Mouse (Mus musculus) stomach, postnatal 0 days (tissue): ENCODE data around the gene Slx1b. TPM values are rescaled to one million over a fixed set of nuclear protein-coding genes. Genes with fewer than 3 reads are reported as not detected.
A peak's percentile ranks its signal among the peaks of the same experiment; 100 is the strongest.
"Not testable (repeated sequence)": the region's sequence is repeated elsewhere in the genome, so short reads cannot be mapped to it uniquely, and the experiment has no call there.

ENCODE experiments used
- ATAC-seq: fragments of 200-750 bp; cut with Nextera tagmentation; 2 replicates; pipeline ENCODE4 v1.8.0; 2017; ENCODE audit not compliant: low FRiP score, low TSS enrichment
- DNase-seq: peaks from one replicate; pipeline ENCODE4 v3.0.0-alpha.2; 2016; ENCODE audit warnings: low spot score
- H3K27ac ChIP-seq: fragments of 300-500 bp; sonication (generic); replicated peaks from 2 replicates; pipeline ENCODE4 v1.5.1; 2014; ENCODE audit warnings: mild to moderate bottlenecking, control low read depth
- H3K27me3 ChIP-seq: fragments of 300-500 bp; sonication (generic); 2 replicates; pipeline ENCODE4 v1.6.1; 2014; ENCODE audit warnings: low read length; ENCODE audit not compliant: control insufficient read depth, insufficient read depth
- H3K36me3 ChIP-seq: fragments of 300-500 bp; sonication (generic); 2 replicates; pipeline ENCODE4 v1.6.1; 2014; ENCODE audit warnings: low read length, mixed read lengths; ENCODE audit not compliant: control insufficient read depth, insufficient read depth
- H3K4me1 ChIP-seq: fragments of 300-500 bp; sonication (generic); replicated peaks from 2 replicates; pipeline ENCODE4 v1.6.1; 2014; ENCODE audit warnings: antibody characterized with exemption; ENCODE audit not compliant: control insufficient read depth, insufficient read depth
- H3K4me2 ChIP-seq: fragments of 300-500 bp; sonication (generic); replicated peaks from 2 replicates; pipeline ENCODE4 v1.6.1; 2014; ENCODE audit warnings: low read depth, mild to moderate bottlenecking, control low read depth, moderate library complexity
- H3K4me3 ChIP-seq: fragments of 300-500 bp; sonication (generic); 2 replicates; pipeline ENCODE4 v1.5.1; 2014; ENCODE audit warnings: low read depth, low read length, control low read depth
- H3K9ac ChIP-seq: fragments of 300-500 bp; sonication (generic); 2 replicates; pipeline ENCODE4 v1.6.1; 2014; ENCODE audit warnings: mild to moderate bottlenecking, low read length, control low read depth, mixed read lengths
- H3K9me3 ChIP-seq: fragments of 300-500 bp; sonication (generic); 2 replicates; pipeline ENCODE4 v1.6.1; 2016; ENCODE audit warnings: low read length; ENCODE audit not compliant: control insufficient read depth
- CTCF ChIP-seq: IDR thresholded peaks from 2 replicates; pipeline ENCODE4 v1.5.1; 2016; ENCODE audit warnings: antibody characterized with exemption, low read depth, mild to moderate bottlenecking, moderate library complexity
- EP300 ChIP-seq: optimal IDR thresholded peaks from 2 replicates; pipeline ENCODE3; 2016; ENCODE audit warnings: antibody characterized with exemption
- whole genome bisulfite sequencing: fragments of 180-500 bp; shearing (Covaris S2); extraction: QIAGEN DNeasy Blood & Tissue Kit; methylation state at CpG from one replicate; pipeline ENCODE4 v1.1.7; 2014; 5-methylcytosine and 5-hydroxymethylcytosine counted together
- polyA plus RNA-seq: library from polyadenylated mRNA; unstranded; fragments of >200 nt; fragmentation: Nextera tagmentation; extraction: Ambion mirVana; gene quantifications from 2 replicates; pipeline ENCODE4 v1.2.1, GENCODE M21; 2015

Slx1b gene
- polyA plus RNA-seq, 1 experiment from 2014 or later = 6.2 TPM

GRCm38 (mm10) chr7:126736122-126736521, 40.5 kb upstream of the Slx1b start:
- no peaks in the 10 kb centered on the region for H3K4me1 ChIP-seq
- H3K4me2 ChIP-seq = no peak overlapping the region
- WGBS = 72% methylated on average over 8 of the region's 8 CpGs
- H3K4me3 ChIP-seq = no peak overlapping the region
- H3K9me3 ChIP-seq = no peaks in the 10 kb centered on the region
- no peaks in the 10 kb centered on the region for H3K36me3 ChIP-seq
- TF ChIP-seq EP300 (no peak), CTCF (no peak)
- H3K27ac ChIP-seq = no peak overlapping the region
- DNase-seq (no peak), ATAC-seq (no peak)
- H3K9ac ChIP-seq = no peak overlapping the region
- H3K27me3 ChIP-seq = no peaks in the 10 kb centered on the region

- not testable (repeated sequence) for H3K4me3 ChIP-seq, H3K4me2 ChIP-seq, H3K27me3 ChIP-seq, H3K27ac ChIP-seq, H3K9ac ChIP-seq, H3K9me3 ChIP-seq, H3K36me3 ChIP-seq, ATAC-seq, H3K4me1 ChIP-seq, DNase-seq
- 59% methylated on average over 4 of the region's 4 CpGs for WGBS
Observed at GRCm38 (mm10) chr7:126730256-126730789, 34.7 kb upstream of the Slx1b start.

- WGBS = 82% methylated on average over 5 of the region's 5 CpGs
- H3K4me3 ChIP-seq = no peak overlapping the region
- no peaks in the 10 kb centered on the region for H3K27me3 ChIP-seq
- H3K4me2 ChIP-seq = no peak overlapping the region
- DNase-seq (no peak), ATAC-seq (no peak)
- H3K4me1 ChIP-seq = no peaks in the 10 kb centered on the region
- TF ChIP-seq EP300 = no peak
- no peak for TF ChIP-seq CTCF
- H3K9ac ChIP-seq = no peak overlapping the region
- no peaks in the 10 kb centered on the region for H3K9me3 ChIP-seq
- H3K27ac ChIP-seq = no peak overlapping the region
- no peaks in the 10 kb centered on the region for H3K36me3 ChIP-seq
Observed at GRCm38 (mm10) chr7:126725667-126726066, 30.1 kb upstream of the Slx1b start.

- 57% methylated on average over 3 of the region's 3 CpGs for WGBS
- H3K4me2 ChIP-seq = no peak overlapping the region
- TF ChIP-seq CTCF (no peak), EP300 (no peak)
- H3K27ac ChIP-seq = no peak overlapping the region
- H3K9me3 ChIP-seq = no peaks in the 10 kb centered on the region
- ATAC-seq (no peak), DNase-seq (no peak)
- no peaks in the 10 kb centered on the region for H3K36me3 ChIP-seq
- no peak overlapping the region for H3K9ac ChIP-seq
- no peaks in the 10 kb centered on the region for H3K27me3 ChIP-seq
- H3K4me3 ChIP-seq = no peak overlapping the region
- H3K4me1 ChIP-seq = no peaks in the 10 kb centered on the region
Observed at GRCm38 (mm10) chr7:126725077-126725476, 29.5 kb upstream of the Slx1b start.

- Histone ChIP-seq H3K4me1 (no peaks in the 10 kb centered on the region), H3K4me3 (no peak overlapping the region), H3K4me2 (no peak overlapping the region), H3K36me3 (no peaks in the 10 kb centered on the region), H3K27ac (no peak overlapping the region), H3K9ac (no peak overlapping the region), H3K9me3 (no peaks in the 10 kb centered on the region), H3K27me3 (no peaks in the 10 kb centered on the region)
- DNase-seq (no peak), ATAC-seq (no peak)
- WGBS = 90% methylated on average over 13 of the region's 13 CpGs
- TF ChIP-seq CTCF = no peak
- TF ChIP-seq EP300 = no peak
Observed at GRCm38 (mm10) chr7:126721635-126722034, 26.1 kb upstream of the Slx1b start.

- DNase-seq = no peak
- Histone ChIP-seq H3K9ac (no peak overlapping the region), H3K27ac (no peak overlapping the region), H3K4me1 (no peaks in the 10 kb centered on the region), H3K4me2 (no peak overlapping the region), H3K4me3 (no peak overlapping the region), H3K9me3 (no peaks in the 10 kb centered on the region), H3K27me3 (no peaks in the 10 kb centered on the region), H3K36me3 (no peaks in the 10 kb centered on the region)
- no peak for ATAC-seq
- 89% methylated on average over 5 of the region's 5 CpGs for WGBS
- TF ChIP-seq EP300 (no peak), CTCF (peak; percentile 30; the same call in 1 of the 2 replicates)
Observed at GRCm38 (mm10) chr7:126718787-126719337, 23.3 kb upstream of the Slx1b start.
